Mouse (Mus musculus) bone marrow macrophage, adult 2 months (primary cell): ENCODE results near the gene Crygc. TPM values are rescaled to one million over a fixed set of nuclear protein-coding genes. Genes with fewer than 3 reads are reported as not detected.
"Not testable (repeated sequence)": the region's sequence is repeated elsewhere in the genome, so short reads cannot be mapped to it uniquely, and the experiment has no call there.

ENCODE experiments used
- H3K27ac ChIP-seq: 2 replicates; pipeline ENCODE4 v1.5.1; 2012; ENCODE audit warnings: low read depth, low read length; ENCODE audit not compliant: insufficient read depth
- H3K4me1 ChIP-seq: 2 replicates; pipeline ENCODE4 v1.6.1; 2012; ENCODE audit warnings: low read length; ENCODE audit not compliant: control insufficient read depth, insufficient read depth
- H3K4me3 ChIP-seq: 2 replicates; pipeline ENCODE4 v1.5.1; 2012; ENCODE audit warnings: mild to moderate bottlenecking, low read length, moderate library complexity; ENCODE audit not compliant: insufficient read depth
- CTCF ChIP-seq: IDR thresholded peaks from 2 replicates; pipeline ENCODE4 v1.5.1; 2012; ENCODE audit warnings: low read depth, mild to moderate bottlenecking, low read length, moderate library complexity
- POLR2A ChIP-seq: IDR thresholded peaks from 2 replicates; pipeline ENCODE4 v1.6.1; 2012; ENCODE audit warnings: mild to moderate bottlenecking, low read depth, low read length, borderline replicate concordance
- polyA plus RNA-seq: library from polyadenylated mRNA; stranded (reverse); fragments of >200 nt; gene quantifications from 2 replicates; pipeline ENCODE4 v1.2.4, GENCODE M21; 2012; ENCODE audit not compliant: missing spikeins, insufficient read depth, insufficient read length

Gene Crygc
- polyA plus RNA-seq, 1 experiment: not detected

GRCm38 (mm10) chr1:65052140-65052539 lies 21.3 kb downstream of the Crygc start:
- no peak overlapping the region for H3K4me3 ChIP-seq
- no peak for TF ChIP-seq POLR2A
- TF ChIP-seq CTCF: no peak
- H3K4me1 ChIP-seq: no peaks in the 10 kb centered on the region
- no peak overlapping the region for H3K27ac ChIP-seq

- Histone ChIP-seq H3K27ac (no peak overlapping the region), H3K4me3 (no peak overlapping the region), H3K4me1 (no peaks in the 10 kb centered on the region)
- TF ChIP-seq CTCF: no peak
- TF ChIP-seq POLR2A: no peak
These were observed 21.8 kb downstream of the Crygc start for GRCm38 (mm10) chr1:65051696-65052095.

- not testable (repeated sequence) for H3K4me1 ChIP-seq, H3K4me3 ChIP-seq, H3K27ac ChIP-seq
These were observed 22.5 kb downstream of the Crygc start, which contains the start of gene Cryge for GRCm38 (mm10) chr1:65050952-65051351. Gene Cryge, minus strand, starts transcription at chr1:65051149.

- Histone ChIP-seq H3K4me3 (no peak overlapping the region), H3K4me1 (no peaks in the 10 kb centered on the region), H3K27ac (no peak overlapping the region)
- TF ChIP-seq CTCF (no peak), POLR2A (no peak)
These were observed 24.7 kb downstream of the Crygc start for GRCm38 (mm10) chr1:65048781-65049180.

- Histone ChIP-seq H3K4me1 (peaks cover 4% of the 10 kb centered on the region; the same call in 1 of the 2 replicates), H3K27ac (no peak overlapping the region)
- TF ChIP-seq POLR2A (no peak), CTCF (no peak)
These were observed 26.9 kb downstream of the Crygc start for GRCm38 (mm10) chr1:65046401-65047109.

GRCm38 (mm10) chr1:65043433-65043832 lies 30.1 kb downstream of the Crygc start:
- Histone ChIP-seq H3K4me3 (no peak overlapping the region), H3K27ac (no peak overlapping the region), H3K4me1 (peaks cover 4% of the 10 kb centered on the region; the same call in 1 of the 2 replicates)
- TF ChIP-seq POLR2A (no peak), CTCF (no peak)

More at GRCm38 (mm10) chr1:65046401-65047109, 26.9 kb downstream of the Crygc start:
- H3K4me3 ChIP-seq: no peak overlapping the region

- TF ChIP-seq POLR2A: no peak
- TF ChIP-seq CTCF: no peak
- Histone ChIP-seq H3K4me3 (no peak overlapping the region), H3K27ac (no peak overlapping the region), H3K4me1 (peaks cover 4% of the 10 kb centered on the region; the same call in 1 of the 2 replicates)
These were observed 31.7 kb downstream of the Crygc start for GRCm38 (mm10) chr1:65041837-65042236.

- H3K4me3 ChIP-seq: no peak overlapping the region
- no peak overlapping the region for H3K27ac ChIP-seq
- H3K4me1 ChIP-seq: peaks cover 4% of the 10 kb centered on the region; the same call in 1 of the 2 replicates
- TF ChIP-seq POLR2A (no peak), CTCF (no peak)
These were observed 32.7 kb downstream of the Crygc start for GRCm38 (mm10) chr1:65040806-65041205.

GRCm38 (mm10) chr1:65039679-65040078 lies 33.8 kb downstream of the Crygc start:
- TF ChIP-seq CTCF: no peak
- TF ChIP-seq POLR2A: no peak

GRCm38 (mm10) chr1:65037542-65037941 lies 35.9 kb downstream of the Crygc start:
- Histone ChIP-seq H3K4me3 (no peak overlapping the region), H3K27ac (no peak overlapping the region), H3K4me1 (peaks cover 4% of the 10 kb centered on the region; the same call in 1 of the 2 replicates)
- TF ChIP-seq CTCF: no peak
- no peak for TF ChIP-seq POLR2A

More at GRCm38 (mm10) chr1:65039679-65040078, 33.8 kb downstream of the Crygc start:
- peaks cover 4% of the 10 kb centered on the region; the same call in 1 of the 2 replicates for H3K4me1 ChIP-seq
- H3K27ac ChIP-seq: no peak overlapping the region
- no peak overlapping the region for H3K4me3 ChIP-seq
